Mouse (Mus musculus) lung, embryonic 16.5 days (tissue): Measurements from ENCODE around the gene Gpd2. TPM values are rescaled to one million over a fixed set of nuclear protein-coding genes. Genes with fewer than 3 reads are reported as not detected.

ENCODE experiments used
- ATAC-seq: fragments of 200-750 bp; cut with Nextera tagmentation; 2 replicates; pipeline ENCODE4 v1.8.0; 2017; ENCODE audit warnings: low read depth, mild to moderate bottlenecking, moderate library complexity
- H3K27ac ChIP-seq: fragments of 300-500 bp; sonication (generic); 2 replicates; pipeline ENCODE4 v1.5.1; 2014; ENCODE audit warnings: mild to moderate bottlenecking, control low read depth, low read length
- H3K27me3 ChIP-seq: fragments of 300-500 bp; sonication (generic); 2 replicates; pipeline ENCODE4 v1.6.1; 2014; ENCODE audit warnings: low read depth, low read length, mixed read lengths; ENCODE audit not compliant: control insufficient read depth, insufficient read depth
- H3K36me3 ChIP-seq: fragments of 300-500 bp; sonication (generic); 2 replicates; pipeline ENCODE4 v1.6.1; 2014; ENCODE audit warnings: low read length; ENCODE audit not compliant: control insufficient read depth, insufficient read depth
- H3K4me1 ChIP-seq: fragments of 300-500 bp; sonication (generic); replicated peaks from 2 replicates; pipeline ENCODE4 v1.6.1; 2014; ENCODE audit warnings: low read length, mixed read lengths; ENCODE audit not compliant: control insufficient read depth, insufficient read depth
- H3K4me2 ChIP-seq: fragments of 300-500 bp; sonication (generic); 2 replicates; pipeline ENCODE4 v1.6.1; 2014; ENCODE audit warnings: low read depth, low read length, control low read depth
- H3K4me3 ChIP-seq: fragments of 300-500 bp; sonication (generic); 2 replicates; pipeline ENCODE4 v1.5.1; 2014; ENCODE audit warnings: mild to moderate bottlenecking, low read length, control low read depth
- H3K9ac ChIP-seq: fragments of 300-500 bp; sonication (generic); 2 replicates; pipeline ENCODE4 v1.6.1; 2014; ENCODE audit warnings: low read length, control low read depth
- H3K9me3 ChIP-seq: fragments of 300-500 bp; sonication (generic); 2 replicates; pipeline ENCODE4 v1.6.1; 2016; ENCODE audit warnings: low read length; ENCODE audit not compliant: control insufficient read depth
- WGBS: fragments of 180-500 bp; shearing (Covaris S2); extraction: QIAGEN DNeasy Blood & Tissue Kit; methylation state at CpG from one replicate; pipeline ENCODE4 v1.1.7; 2014; 5-methylcytosine and 5-hydroxymethylcytosine counted together
- polyA plus RNA-seq: library from polyadenylated mRNA; unstranded; fragments of >200 nt; fragmentation: Nextera tagmentation; extraction: Ambion mirVana; gene quantifications from 2 replicates; pipeline ENCODE4 v1.2.1, GENCODE M21; 2015

Gpd2 gene
- polyA plus RNA-seq, 1 experiment from 2014 or later, result 16.9 TPM

GRCm38 (mm10) chr2:57239356-57239755 lies 1.9 kb downstream of the Gpd2 start:
- H3K27me3 ChIP-seq, result no peaks in the 10 kb centered on the region
- no peaks in the 10 kb centered on the region for H3K36me3 ChIP-seq
- no peak for ATAC-seq
- WGBS, result 35% methylated on average over 2 of the region's 2 CpGs
- H3K4me2 ChIP-seq, result no peak overlapping the region
- peaks cover 4% of the 10 kb centered on the region; the same call in 1 of the 2 replicates for H3K4me1 ChIP-seq
- no peak overlapping the region for H3K9ac ChIP-seq
- H3K9me3 ChIP-seq, result no peaks in the 10 kb centered on the region
- no peak overlapping the region for H3K4me3 ChIP-seq
- no peak overlapping the region for H3K27ac ChIP-seq

GRCm38 (mm10) chr2:57243987-57244386 lies 6.6 kb downstream of the Gpd2 start:
- no peaks in the 10 kb centered on the region for H3K9me3 ChIP-seq
- H3K27ac ChIP-seq, result no peak overlapping the region
- no peaks in the 10 kb centered on the region for H3K27me3 ChIP-seq
- 56% methylated on average over 5 of the region's 5 CpGs for WGBS
- no peaks in the 10 kb centered on the region for H3K4me1 ChIP-seq
- no peak for ATAC-seq
- H3K4me2 ChIP-seq, result no peak overlapping the region
- H3K4me3 ChIP-seq, result no peak overlapping the region
- no peaks in the 10 kb centered on the region for H3K36me3 ChIP-seq
- no peak overlapping the region for H3K9ac ChIP-seq

- Histone ChIP-seq H3K36me3 (no peaks in the 10 kb centered on the region), H3K4me2 (no peak overlapping the region), H3K4me1 (no peaks in the 10 kb centered on the region), H3K9ac (no peak overlapping the region), H3K4me3 (no peak overlapping the region), H3K9me3 (no peaks in the 10 kb centered on the region), H3K27ac (no peak overlapping the region), H3K27me3 (no peaks in the 10 kb centered on the region)
- WGBS, result 75% methylated on average over 6 of the region's 6 CpGs
- no peak for ATAC-seq
These were observed 8.4 kb downstream of the Gpd2 start for GRCm38 (mm10) chr2:57245721-57246328.

- Histone ChIP-seq H3K27me3 (no peaks in the 10 kb centered on the region), H3K4me1 (no peaks in the 10 kb centered on the region), H3K9ac (no peak overlapping the region), H3K27ac (no peak overlapping the region), H3K4me2 (no peak overlapping the region), H3K36me3 (no peaks in the 10 kb centered on the region), H3K9me3 (no peaks in the 10 kb centered on the region), H3K4me3 (no peak overlapping the region)
- WGBS, result 83% methylated on average over 3 of the region's 3 CpGs
- ATAC-seq, result no peak
These were observed 12.7 kb downstream of the Gpd2 start for GRCm38 (mm10) chr2:57250113-57250512.

GRCm38 (mm10) chr2:57251636-57252317 lies 14.3 kb downstream of the Gpd2 start:
- H3K4me3 ChIP-seq, result no peak overlapping the region
- H3K36me3 ChIP-seq, result no peaks in the 10 kb centered on the region
- no peak overlapping the region for H3K9ac ChIP-seq
- H3K4me1 ChIP-seq, result peaks cover 8% of the 10 kb centered on the region; the same call in 1 of the 2 replicates
- no peak for ATAC-seq
- H3K27me3 ChIP-seq, result no peaks in the 10 kb centered on the region
- H3K4me2 ChIP-seq, result no peak overlapping the region
- 82% methylated on average over 13 of the region's 13 CpGs for WGBS
- H3K9me3 ChIP-seq, result no peaks in the 10 kb centered on the region
- no peak overlapping the region for H3K27ac ChIP-seq

- Histone ChIP-seq H3K4me2 (no peak overlapping the region), H3K9me3 (no peaks in the 10 kb centered on the region), H3K4me1 (peaks cover 9% of the 10 kb centered on the region; the same call in 1 of the 2 replicates), H3K4me3 (no peak overlapping the region), H3K36me3 (no peaks in the 10 kb centered on the region), H3K27ac (no peak overlapping the region), H3K9ac (no peak overlapping the region), H3K27me3 (no peaks in the 10 kb centered on the region)
- 68% methylated on average over 10 of the region's 10 CpGs for WGBS
- ATAC-seq, result no peak
These were observed 15.3 kb downstream of the Gpd2 start for GRCm38 (mm10) chr2:57252542-57253301.

- ATAC-seq, result no peak
- H3K27ac ChIP-seq, result no peak overlapping the region
- WGBS, result 68% methylated on average over 4 of the region's 4 CpGs
- no peak overlapping the region for H3K4me2 ChIP-seq
- H3K27me3 ChIP-seq, result no peaks in the 10 kb centered on the region
- no peaks in the 10 kb centered on the region for H3K36me3 ChIP-seq
- H3K9me3 ChIP-seq, result no peaks in the 10 kb centered on the region
- peaks cover 9% of the 10 kb centered on the region; the same call in 1 of the 2 replicates for H3K4me1 ChIP-seq
- no peak overlapping the region for H3K9ac ChIP-seq
- H3K4me3 ChIP-seq, result no peak overlapping the region
These were observed 16.8 kb downstream of the Gpd2 start for GRCm38 (mm10) chr2:57254267-57254666.

GRCm38 (mm10) chr2:57255153-57255670 lies 17.8 kb downstream of the Gpd2 start:
- H3K9me3 ChIP-seq, result no peaks in the 10 kb centered on the region
- H3K9ac ChIP-seq, result no peak overlapping the region
- no peak for ATAC-seq
- no peak overlapping the region for H3K4me3 ChIP-seq
- H3K4me1 ChIP-seq, result peaks cover 9% of the 10 kb centered on the region; the same call in 1 of the 2 replicates
- H3K27me3 ChIP-seq, result no peaks in the 10 kb centered on the region
- WGBS, result 62% methylated on average over 11 of the region's 11 CpGs
- no peak overlapping the region for H3K4me2 ChIP-seq
- no peaks in the 10 kb centered on the region for H3K36me3 ChIP-seq
- H3K27ac ChIP-seq, result no peak overlapping the region

- Histone ChIP-seq H3K4me1 (peaks cover 9% of the 10 kb centered on the region; the same call in 1 of the 2 replicates), H3K4me2 (no peak overlapping the region), H3K36me3 (no peaks in the 10 kb centered on the region), H3K9me3 (no peaks in the 10 kb centered on the region), H3K9ac (no peak overlapping the region), H3K27ac (no peak overlapping the region), H3K27me3 (no peaks in the 10 kb centered on the region), H3K4me3 (no peak overlapping the region)
- WGBS, result 59% methylated on average over 3 of the region's 3 CpGs
- ATAC-seq, result no peak
These were observed 18.4 kb downstream of the Gpd2 start for GRCm38 (mm10) chr2:57255836-57256235.
